Mouse (Mus musculus) forebrain, postnatal 0 days (tissue): ENCODE measurements around the gene Ptcd3. TPM values are rescaled to one million over a fixed set of nuclear protein-coding genes. Genes with fewer than 3 reads are reported as not detected.
A peak's percentile ranks its signal among the peaks of the same experiment; 100 is the strongest.

Source experiments
- ATAC-seq: fragments of 200-750 bp; cut with Nextera tagmentation; 2 replicates; pipeline ENCODE4 v1.8.0; 2017; ENCODE audit warnings: mild to moderate bottlenecking, moderate library complexity
- DNase-seq: peaks from one replicate; pipeline ENCODE4 v3.0.0-alpha.2; 2015
- H3K27ac ChIP-seq: fragments of 300-500 bp; sonication (generic); 2 replicates; pipeline ENCODE4 v1.5.1; 2014; ENCODE audit warnings: low read depth, mild to moderate bottlenecking, antibody characterized with exemption, low read length, moderate library complexity, mixed read lengths
- H3K27me3 ChIP-seq: fragments of 300-500 bp; sonication (generic); 2 replicates; pipeline ENCODE4 v1.6.1; 2014; ENCODE audit warnings: mild to moderate bottlenecking, low read length, mixed read lengths; ENCODE audit not compliant: insufficient read depth
- H3K36me3 ChIP-seq: fragments of 300-500 bp; sonication (generic); 2 replicates; pipeline ENCODE4 v1.6.1; 2014; ENCODE audit warnings: mild to moderate bottlenecking, moderate library complexity; ENCODE audit not compliant: insufficient read depth
- H3K4me1 ChIP-seq: fragments of 300-500 bp; sonication (generic); 2 replicates; pipeline ENCODE4 v1.6.1; 2014; ENCODE audit warnings: antibody characterized with exemption; ENCODE audit not compliant: insufficient read depth
- H3K4me2 ChIP-seq: fragments of 300-500 bp; sonication (generic); 2 replicates; pipeline ENCODE4 v1.6.1; 2014; ENCODE audit warnings: low read depth, mild to moderate bottlenecking, moderate library complexity
- H3K4me3 ChIP-seq: fragments of 300-500 bp; sonication (generic); 2 replicates; pipeline ENCODE4 v1.5.1; 2014; ENCODE audit warnings: low read depth, low read length, mixed read lengths
- H3K9ac ChIP-seq: fragments of 300-500 bp; sonication (generic); 2 replicates; pipeline ENCODE4 v1.6.1; 2014; ENCODE audit warnings: mild to moderate bottlenecking
- H3K9me3 ChIP-seq: fragments of 300-500 bp; sonication (generic); 2 replicates; pipeline ENCODE4 v1.6.1; 2016; ENCODE audit warnings: low read length
- CTCF ChIP-seq: sonication (generic); IDR thresholded peaks from 2 replicates; pipeline ENCODE4 v1.5.1; 2016; ENCODE audit warnings: antibody characterized with exemption, control low read depth, low read depth
- WGBS: fragments of 180-500 bp; shearing (Covaris S2); extraction: QIAGEN DNeasy Blood & Tissue Kit; methylation state at CpG from one replicate; pipeline ENCODE4 v1.1.7; 2014; 5-methylcytosine and 5-hydroxymethylcytosine counted together
- polyA plus RNA-seq: library from polyadenylated mRNA; unstranded; fragments of >200 nt; fragmentation: Nextera tagmentation; extraction: Ambion mirVana; gene quantifications from 2 replicates; pipeline ENCODE4 v1.2.1, GENCODE M21; 2015
- total RNA-seq: library from RNA; depleted of rRNA; stranded (reverse); fragments of >200 nt; gene quantifications from 2 replicates; pipeline ENCODE4 v1.2.3, GENCODE M21; 2014; rRNA removed

Gene Ptcd3
- total and polyA plus RNA-seq, 2 experiments from 2014 or later = 63.5 to 91.1 TPM

GRCm38 (mm10) chr6:71831581-71831960 lies 77.0 kb downstream of the Ptcd3 start:
- no peak for TF ChIP-seq CTCF
- H3K4me3 ChIP-seq = peak overlapping the region; percentile 98
- H3K27me3 ChIP-seq = no peaks in the 10 kb centered on the region
- no peaks in the 10 kb centered on the region for H3K9me3 ChIP-seq
- H3K36me3 ChIP-seq = 0 out of 2 replicates have a peak, but pooled peaks cover 11% of the 10 kb centered on the region
- H3K4me2 ChIP-seq = peak overlapping the region; percentile 58
- peak; percentile 99 for ATAC-seq
- peak overlapping the region; percentile 96 for H3K27ac ChIP-seq
- peak overlapping the region; percentile 94 for H3K9ac ChIP-seq
- peaks cover 15% of the 10 kb centered on the region for H3K4me1 ChIP-seq
- WGBS = 3% methylated on average over 20 of the region's 21 CpGs
- DNase-seq = peak; percentile 97

DNA sequence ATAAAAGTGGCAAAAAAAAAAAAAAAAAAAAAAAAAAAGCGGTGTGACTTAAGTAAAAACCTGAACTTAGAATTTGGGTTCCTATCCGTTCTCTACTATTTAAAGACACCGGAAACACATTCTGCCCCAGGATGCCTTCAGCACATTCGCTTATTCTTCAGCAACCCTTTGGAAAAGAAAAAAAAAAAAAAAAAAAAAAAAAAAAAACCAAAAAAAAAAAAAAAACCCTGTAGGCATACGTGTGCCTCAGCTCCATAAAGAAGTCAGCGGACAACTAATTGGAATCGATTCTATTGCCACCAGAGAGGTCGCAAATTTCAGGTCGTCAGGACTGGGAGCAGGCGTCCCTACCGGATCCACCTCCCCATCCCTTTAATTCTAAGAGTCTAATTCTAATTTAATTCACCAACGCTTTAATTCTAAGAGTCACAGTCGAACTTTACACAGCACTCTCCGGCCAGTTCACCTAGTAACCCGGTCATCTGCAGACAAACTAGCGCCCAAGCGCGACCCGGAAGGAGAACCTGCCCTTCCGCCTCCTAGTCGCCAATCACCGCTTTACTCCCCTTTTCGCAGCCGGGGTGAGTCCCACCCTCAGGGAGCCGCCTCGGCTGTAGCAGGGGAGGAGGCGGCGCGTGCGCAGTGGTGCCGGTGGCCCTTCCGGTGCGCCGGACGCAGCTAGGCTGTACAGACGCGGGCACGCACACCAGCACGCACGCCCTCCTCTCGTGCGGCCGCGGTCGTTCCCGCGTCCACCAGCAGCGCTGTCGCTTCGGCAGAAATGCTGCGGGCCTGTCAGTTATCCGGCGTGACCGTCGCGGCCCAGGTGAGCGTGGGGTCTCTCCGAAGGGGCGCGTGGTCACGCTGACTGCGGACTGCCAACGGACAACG lies 77.6 kb downstream of the Ptcd3 start, which contains the start of gene Immt:
TSS of gene Immt (plus strand) at position 642 of the 891 bp plus-strand sequence.
- 4% methylated on average over 64 of the region's 64 CpGs for WGBS
- H3K9me3 ChIP-seq = no peaks in the 10 kb centered on the region
- H3K27ac ChIP-seq = peak within 1 kb of the TSS; percentile 96
- peak; percentile 98 for ATAC-seq
- H3K4me3 ChIP-seq = peak within 1 kb of the TSS; percentile 98
- 0 out of 2 replicates have a peak, but pooled peaks cover 5% of the 10 kb centered on the region for H3K36me3 ChIP-seq
- DNase-seq = peak; percentile 97
- H3K9ac ChIP-seq = peak within 1 kb of the TSS; percentile 94
- no peaks in the 10 kb centered on the region for H3K27me3 ChIP-seq
- peaks cover 15% of the 10 kb centered on the region for H3K4me1 ChIP-seq
- TF ChIP-seq CTCF = peak; percentile 53
- H3K4me2 ChIP-seq = peak within 1 kb of the TSS; percentile 58

Other genes with a start within 250 kb of the Ptcd3 start
- 319 and 402 TPM in 2 replicates for gene Reep1, start 201.2 kb downstream of the Ptcd3 start, total RNA-seq
- gene Reep1, start 201.2 kb downstream of the Ptcd3 start, polyA plus RNA-seq = 187 and 243 TPM in 2 replicates
- 8.3 and 9.4 TPM in 2 replicates for gene Mrpl35, start 81.8 kb downstream of the Ptcd3 start, total RNA-seq
- 55.7 and 59.8 TPM in 2 replicates for gene Mrpl35, start 81.8 kb downstream of the Ptcd3 start, polyA plus RNA-seq
- 120 TPM in 2 replicates for gene Immt, start 77.4 kb downstream of the Ptcd3 start, total RNA-seq
- 136 and 142 TPM in 2 replicates for gene Immt, start 77.4 kb downstream of the Ptcd3 start, polyA plus RNA-seq
- 20.3 and 20.9 TPM in 2 replicates for gene Polr1a, start 303 bp upstream of the Ptcd3 start, total RNA-seq
- gene Polr1a, start 303 bp upstream of the Ptcd3 start, polyA plus RNA-seq = 8.1 and 13.5 TPM in 2 replicates
- gene St3gal5, start 188.8 kb upstream of the Ptcd3 start, total RNA-seq = 16.5 and 17.5 TPM in 2 replicates
- 26.0 and 53.4 TPM in 2 replicates for gene St3gal5, start 188.8 kb upstream of the Ptcd3 start, polyA plus RNA-seq